Mouse (Mus musculus): ENCODE measurements around the gene Ddx23. TPM values are rescaled to one million over a fixed set of nuclear protein-coding genes. Genes with fewer than 3 reads are reported as not detected.

The Ddx23 gene
- 10 to 100 TPM; 55.2 to 57.2 TPM for total RNA-seq (2021)

- intact Hi-C loops (cut with DNase I): loop anchor here (2.0 kb wide), 1 partner anchor 142 kb away; no protein-coding TSS in a partner anchor
- peak; percentile 97 to 98 for DNase-seq
Measured at GRCm38 (mm10) chr15:98662567-98663545, at the start of gene Ddx23. TSS of gene Ddx23 (minus strand) at chr15:98662894.

DNA sequence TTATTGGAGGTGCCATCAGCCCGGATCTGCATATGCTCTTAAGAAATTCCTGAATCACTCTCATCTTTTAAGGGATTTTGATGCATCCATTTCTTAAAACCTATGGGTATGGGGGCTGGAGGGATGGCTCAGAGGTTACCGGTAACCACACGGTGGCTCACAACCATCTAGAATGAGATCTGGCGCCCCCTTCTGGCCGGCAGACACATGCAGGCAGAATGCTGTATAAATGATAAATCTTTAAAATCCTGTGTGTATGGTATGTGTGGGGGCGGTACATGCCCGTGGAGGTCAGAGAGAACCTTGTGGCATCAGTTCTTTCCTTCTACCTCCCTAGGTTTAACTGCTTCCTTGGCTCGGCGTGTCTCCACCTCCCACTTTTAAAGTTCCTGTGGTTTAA is 47.7 kb upstream of the Ddx23 start:
- intact Hi-C loops (cut with DNase I): no loop called here

GRCm38 (mm10) chr15:98707766-98708372 is 45.2 kb upstream of the Ddx23 start, which contains the start of gene Ccdc65:
TSS of gene Ccdc65 (plus strand) at chr15:98708207.
- intact Hi-C loops (cut with DNase I): loop anchor here (5.0 to 10.0 kb wide), 2 partner anchors 77 to 94 kb away; partner anchors contain the start of gene Wnt1
- DNase-seq: peak; percentile 84 to 92

More for the DNA sequence above, 47.7 kb upstream of the Ddx23 start:
- DNase-seq: peak; percentile 52 to 79

DNA sequence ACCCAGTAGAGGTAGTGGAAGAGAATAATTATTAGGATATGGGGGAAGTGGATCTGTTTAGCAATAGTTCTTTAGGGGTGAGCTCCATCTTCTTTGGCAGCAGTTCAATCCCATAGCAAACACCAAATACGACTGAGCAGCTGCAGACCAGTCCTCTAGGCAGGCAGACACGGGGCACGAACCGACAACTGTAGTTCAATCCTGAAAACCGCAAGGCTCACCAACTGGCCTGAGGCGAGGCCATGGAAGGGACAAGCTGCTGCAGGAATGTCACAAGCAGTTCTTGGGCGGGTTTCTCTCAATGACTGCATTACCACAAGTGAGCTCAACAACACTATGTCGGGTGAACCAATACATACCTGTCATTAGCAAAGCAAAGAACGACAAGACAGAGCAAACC is 41.6 kb upstream of the Ddx23 start:
- intact Hi-C loops (cut with DNase I): loop anchor here (10.0 kb wide), 1 partner anchor 80 kb away; the partner anchor contains the start of gene Wnt1
- no peak for DNase-seq

GRCm38 (mm10) chr15:98699190-98700105 is 36.8 kb upstream of the Ddx23 start:
- intact Hi-C loops (cut with DNase I): loop anchor here (1.0 to 10.0 kb wide), 3 partner anchors 35 to 117 kb away; partner anchors contain the start of gene Wnt1
- peak; percentile 88 to 93 for DNase-seq

- DNase-seq: no peak
- intact Hi-C loops (cut with DNase I): loop anchor here (5.0 kb wide), 1 partner anchor 114 kb away; no protein-coding TSS in a partner anchor
Measured at GRCm38 (mm10) chr15:98696216-98696615, 33.5 kb upstream of the Ddx23 start.

DNA sequence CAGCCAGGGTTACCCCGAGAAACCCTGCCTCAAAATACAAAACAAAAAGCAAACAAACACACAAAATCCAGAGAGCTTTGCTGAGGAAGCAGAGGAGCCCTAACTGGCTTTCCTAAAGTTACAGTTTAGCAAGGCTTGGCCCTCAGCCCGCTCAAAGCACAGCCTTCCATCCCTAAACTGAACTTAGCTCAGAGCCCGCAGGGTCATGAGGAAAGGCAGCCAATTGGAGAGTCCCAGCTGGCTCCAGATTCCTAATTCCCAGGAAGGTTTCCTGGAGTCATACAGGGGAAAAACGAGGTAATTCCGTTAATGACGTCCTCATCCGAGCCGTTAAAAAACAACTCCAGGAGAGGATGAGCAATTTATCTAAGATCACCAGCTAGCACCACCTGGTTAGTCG is 33.0 kb upstream of the Ddx23 start:
- DNase-seq: peak; percentile 36 to 37
- intact Hi-C loops (cut with DNase I): loop anchor here (1.0 to 5.0 kb wide), 2 partner anchors 31 to 113 kb away; no protein-coding TSS in a partner anchor

- DNase-seq: peak; percentile 65 to 74
- intact Hi-C loops (cut with DNase I): no loop called here
Measured at GRCm38 (mm10) chr15:98692171-98692715, 29.5 kb upstream of the Ddx23 start.

- intact Hi-C loops (cut with DNase I): no loop called here
- DNase-seq: no peak
Measured at GRCm38 (mm10) chr15:98691486-98692147, 28.9 kb upstream of the Ddx23 start.

- intact Hi-C loops (cut with DNase I): no loop called here
- DNase-seq: no peak
Measured at GRCm38 (mm10) chr15:98689682-98690081, 27.0 kb upstream of the Ddx23 start.

DNA sequence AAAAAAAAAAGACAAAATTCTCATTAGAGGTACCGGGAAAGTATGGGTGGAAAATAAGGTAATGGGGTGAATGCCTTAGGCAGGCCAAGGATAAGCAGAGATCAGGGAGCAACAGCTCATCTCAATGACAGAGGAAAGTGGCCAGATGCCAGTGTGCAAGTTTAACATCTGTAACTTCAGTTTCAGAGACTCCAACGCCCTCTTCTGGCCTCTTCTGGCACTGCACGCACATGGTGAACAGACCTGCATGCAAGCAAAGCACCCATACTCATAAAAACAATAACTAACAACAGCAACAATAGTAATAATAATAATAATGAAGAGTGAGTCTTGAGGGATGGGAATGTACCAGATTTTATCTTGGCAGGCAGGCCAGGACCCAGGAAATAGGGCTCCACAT is 23.2 kb upstream of the Ddx23 start:
- no peak for DNase-seq
- intact Hi-C loops (cut with DNase I): no loop called here

- DNase-seq: no peak
- intact Hi-C loops (cut with DNase I): no loop called here
Measured at GRCm38 (mm10) chr15:98683746-98684145, 21.1 kb upstream of the Ddx23 start.

DNA sequence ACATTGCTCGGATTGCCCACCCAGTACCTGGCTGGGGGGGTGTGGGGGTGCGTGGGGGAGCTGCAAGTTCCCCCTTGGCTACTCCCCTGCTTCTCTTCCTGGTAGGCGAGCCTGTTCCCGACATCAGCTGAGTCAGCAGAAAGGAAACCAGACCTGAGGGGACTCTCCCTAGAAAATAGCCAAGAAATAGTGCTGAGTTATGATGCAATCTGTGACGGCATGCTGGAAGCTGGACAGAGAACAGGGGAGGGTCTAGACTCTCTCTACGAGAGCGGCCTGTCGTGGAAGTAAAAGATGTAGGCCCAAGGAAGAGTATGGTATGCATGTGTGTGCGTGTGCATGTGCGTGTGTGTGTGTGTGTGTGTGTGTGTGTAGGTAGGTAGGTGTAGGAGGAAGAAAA is 20.5 kb upstream of the Ddx23 start:
- intact Hi-C loops (cut with DNase I): no loop called here
- DNase-seq: no peak

DNA sequence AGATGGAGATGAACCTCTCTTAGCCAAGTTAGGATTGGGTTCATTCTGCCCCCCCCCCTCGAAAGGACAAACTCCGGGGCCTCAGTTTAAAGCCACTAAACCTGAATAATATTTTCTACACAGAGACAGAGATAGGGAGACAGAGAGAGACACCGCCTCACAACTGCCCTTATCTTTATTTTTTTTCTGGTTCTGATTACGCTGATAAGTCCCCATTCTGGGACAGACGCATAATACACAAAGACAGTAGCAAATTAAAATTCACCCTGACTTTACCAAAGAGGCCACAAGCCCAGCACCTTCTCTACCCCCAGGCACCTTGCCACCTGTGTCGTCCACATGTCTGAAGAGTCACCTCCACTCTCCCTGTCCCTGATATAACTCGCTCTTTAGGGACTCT is 18.9 kb upstream of the Ddx23 start:
- intact Hi-C loops (cut with DNase I): no loop called here
- no peak for DNase-seq

DNA sequence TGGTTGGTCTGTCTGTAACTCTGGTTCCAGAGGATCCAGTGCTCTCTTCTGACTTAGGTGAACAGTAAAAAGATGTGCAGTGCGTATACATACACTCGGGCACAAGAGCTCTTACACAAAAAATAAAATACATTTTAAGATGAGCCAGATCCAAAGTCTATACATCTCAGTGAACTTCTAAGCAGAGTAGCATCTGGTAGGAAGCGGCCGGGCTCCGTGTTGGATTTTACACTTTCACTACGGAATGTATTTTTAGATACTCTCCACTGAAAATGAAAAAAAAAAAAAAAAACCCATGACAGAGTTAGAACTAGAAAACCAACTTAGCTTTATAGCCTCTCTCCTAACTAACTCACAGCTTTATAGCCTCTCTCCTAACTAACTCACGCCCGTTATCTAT is 18.0 kb upstream of the Ddx23 start:
- DNase-seq: no peak
- intact Hi-C loops (cut with DNase I): no loop called here

GRCm38 (mm10) chr15:98677977-98678376 is 15.3 kb upstream of the Ddx23 start:
- no peak for DNase-seq
- intact Hi-C loops (cut with DNase I): no loop called here

GRCm38 (mm10) chr15:98676940-98677728 is 14.4 kb upstream of the Ddx23 start, which contains the start of gene Rnd1:
TSS of gene Rnd1 (minus strand) at chr15:98677461.
- intact Hi-C loops (cut with DNase I): no loop called here
- peak; percentile 87 to 88 for DNase-seq

DNA sequence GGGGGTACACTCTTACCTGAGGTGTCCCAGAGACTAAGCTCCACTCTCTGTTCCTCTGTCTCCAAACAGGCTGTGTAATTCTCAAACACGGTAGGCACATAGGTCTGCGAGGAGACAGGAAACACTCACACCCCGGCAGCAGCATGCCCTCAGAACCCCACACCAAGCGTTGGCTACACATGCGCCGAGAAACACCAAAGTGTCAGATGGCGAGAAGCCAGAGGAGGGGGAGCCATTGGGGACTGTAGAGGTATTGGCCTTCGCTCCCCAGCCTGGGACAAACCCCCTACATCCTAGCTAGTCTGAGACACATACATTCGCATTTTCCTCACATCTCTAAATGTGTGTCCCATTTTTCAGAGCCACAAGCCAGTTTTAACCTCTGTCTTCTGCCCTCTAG is 13.8 kb upstream of the Ddx23 start:
- no peak for DNase-seq
- intact Hi-C loops (cut with DNase I): no loop called here

All from heart, postnatal 10 days (tissue).